ENCODE assay signal across 8 mouse cellular contexts in the genomic region with DNA sequence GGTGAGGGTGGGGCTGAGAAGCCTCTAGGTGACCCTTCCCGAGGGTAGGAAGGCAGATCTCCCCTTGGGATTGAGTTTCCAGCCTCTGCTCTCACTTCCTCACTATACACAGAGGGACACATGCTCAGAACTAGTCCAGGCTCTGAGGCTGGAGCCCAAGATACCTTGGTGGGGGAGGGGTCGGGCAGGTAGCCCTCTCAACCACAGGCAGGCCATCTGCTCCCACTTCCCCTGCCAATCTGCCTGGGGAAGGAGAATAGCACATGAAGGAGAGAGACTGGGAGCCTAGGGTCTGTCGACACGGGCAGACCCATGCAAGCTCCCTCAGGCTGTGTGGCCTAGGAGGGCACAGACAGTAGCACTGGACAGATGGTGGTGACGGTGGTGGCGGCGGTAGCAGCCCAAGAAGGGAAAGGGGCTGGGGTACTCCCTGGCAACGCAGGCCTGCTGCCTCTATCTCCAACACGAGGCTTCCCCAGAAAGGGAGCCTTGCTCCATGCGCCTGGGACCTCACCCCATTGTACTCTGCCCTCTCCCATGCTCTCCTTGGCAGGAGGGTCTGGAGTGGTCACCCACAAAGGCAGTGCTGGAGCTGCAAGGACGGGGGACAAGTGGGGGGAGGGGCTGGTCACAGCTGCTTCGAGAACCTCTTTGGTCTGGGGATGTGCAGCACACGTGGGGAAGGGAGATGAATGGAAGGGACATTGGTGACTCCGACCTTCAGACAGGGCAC. TPM values are rescaled to one million over a fixed set of nuclear protein-coding genes. Genes with fewer than 3 reads are reported as not detected.
A peak's percentile ranks its signal among the peaks of the same experiment; 100 is the strongest.
DNase-seq lines count a peak whose midpoint lies in the region; ATAC-seq and TF ChIP-seq lines count a peak whose summit lies in the region.

No protein-coding gene starts in this region.

- H3K27me3 ChIP-seq in lung, embryonic 14.5 days (ENCODE audit: insufficient read depth, low read length): peaks cover 53% of the 10 kb centered on the region
- peaks cover 60% of the 10 kb centered on the region for H3K27me3 ChIP-seq in neural tube, embryonic 13.5 days

- peaks cover 7% of the 10 kb centered on the region for H3K4me1 ChIP-seq in lung, embryonic 14.5 days (ENCODE audit: insufficient read depth)
- H3K4me1 ChIP-seq in cortical plate, adult 2 months (ENCODE audit: control insufficient read depth, insufficient read depth, low read length): peaks cover 3% of the 10 kb centered on the region; the same call in 1 of the 2 replicates
- H3K4me1 ChIP-seq in neural tube, embryonic 13.5 days (replicated peaks): peaks cover 28% of the 10 kb centered on the region

- no peak for DNase-seq in lung, embryonic 14.5 days
- DNase-seq in lung, postnatal 25 days (ENCODE audit: low spot score): no peak
- DNase-seq in induced T-regulatory cell, adult 2 months (ENCODE audit: low read depth): peak; percentile 13
- DNase-seq in ovary, postnatal 36 days (ENCODE audit: low spot score): no peak
- no peak for DNase-seq in right cerebral cortex, adult 18-20 months
- DNase-seq in ovary, postnatal 14 days (ENCODE audit: low spot score): no peak

- peak; percentile 12 for ATAC-seq in lung, embryonic 14.5 days (ENCODE audit: insufficient read depth)
- ATAC-seq in neural tube, embryonic 13.5 days (ENCODE audit: low read depth): no peak

- TF ChIP-seq CTCF in lung, embryonic 14.5 days (IDR thresholded peaks at IDR 0.05; ENCODE audit: low read depth): no peak
- TF ChIP-seq CTCF in cortical plate, adult 2 months (IDR thresholded peaks at IDR 0.05; ENCODE audit: extremely low read depth, insufficient read depth, low read length): no peak

- no peaks in the 10 kb centered on the region for H3K9me3 ChIP-seq in lung, embryonic 14.5 days (ENCODE audit: low read depth, low read length)
- no peaks in the 10 kb centered on the region for H3K9me3 ChIP-seq in neural tube, embryonic 13.5 days

- no peak for TF ChIP-seq POLR2A in cortical plate, adult 2 months (IDR thresholded peaks at IDR 0.05; ENCODE audit: extremely low read depth, insufficient read depth, low read length)

- H3K27ac ChIP-seq in lung, embryonic 14.5 days (ENCODE audit: low read depth): no peak overlapping the region
- peak overlapping the region; percentile 79; the same call in 1 of the 2 replicates for H3K27ac ChIP-seq in cortical plate, adult 2 months (ENCODE audit: insufficient read depth, low read length)
- H3K27ac ChIP-seq in neural tube, embryonic 13.5 days (replicated peaks): no peak overlapping the region

- WGBS in lung, embryonic 14.5 days: 26% methylated on average over 14 of the region's 14 CpGs
- 11% methylated on average over 14 of the region's 14 CpGs for WGBS in neural tube, embryonic 13.5 days

- H3K36me3 ChIP-seq in lung, embryonic 14.5 days (ENCODE audit: insufficient read depth): no peaks in the 10 kb centered on the region
- H3K36me3 ChIP-seq in neural tube, embryonic 13.5 days: peaks cover 20% of the 10 kb centered on the region

- H3K4me3 ChIP-seq in lung, embryonic 14.5 days (ENCODE audit: low read depth, low read length): peak overlapping the region; percentile 37
- H3K4me3 ChIP-seq in cortical plate, adult 2 months (ENCODE audit: insufficient read depth, low read length): no peak overlapping the region
- H3K4me3 ChIP-seq in neural tube, embryonic 13.5 days: peak overlapping the region; percentile 31

- peak overlapping the region; percentile 83 for H3K4me2 ChIP-seq in lung, embryonic 14.5 days
- peak overlapping the region; percentile 58 for H3K4me2 ChIP-seq in neural tube, embryonic 13.5 days

- no peak overlapping the region for H3K9ac ChIP-seq in lung, embryonic 14.5 days
- H3K9ac ChIP-seq in neural tube, embryonic 13.5 days: peak overlapping the region; percentile 66; the same call in 1 of the 2 replicates

RNA-seq across cellular contexts. Expression of gene Ubox5, which starts 4.3 kb away (rescaled TPM):
- polyA plus RNA-seq in lung, embryonic 14.5 days (2014; fragmentation: Nextera tagmentation; extraction: Ambion mirVana): 12.4 and 12.6 TPM in 2 replicates
- 11.0 and 11.3 TPM in 2 replicates for polyA plus RNA-seq in cortical plate, adult 2 months (2012; rRNA removed)
- 10.8 and 12.4 TPM in 2 replicates for polyA plus RNA-seq in neural tube, embryonic 13.5 days (2015; fragmentation: Nextera tagmentation; extraction: Ambion mirVana)

RNA-seq across cellular contexts. Expression of gene Fastkd5, which starts 4.3 kb away (rescaled TPM):
- polyA plus RNA-seq in lung, embryonic 14.5 days (2014; fragmentation: Nextera tagmentation; extraction: Ambion mirVana): 18.3 and 18.6 TPM in 2 replicates
- 3.7 and 4.8 TPM in 2 replicates for polyA plus RNA-seq in cortical plate, adult 2 months (2012; rRNA removed)
- polyA plus RNA-seq in neural tube, embryonic 13.5 days (2015; fragmentation: Nextera tagmentation; extraction: Ambion mirVana): 13.1 and 13.8 TPM in 2 replicates

RNA-seq across cellular contexts. Expression of gene Lzts3, which starts 8.4 kb away (rescaled TPM):
- 1.0 TPM in 2 replicates for polyA plus RNA-seq in lung, embryonic 14.5 days (2014; fragmentation: Nextera tagmentation; extraction: Ambion mirVana)
- 200 and 201 TPM in 2 replicates for polyA plus RNA-seq in cortical plate, adult 2 months (2012; rRNA removed)
- 10.5 and 10.7 TPM in 2 replicates for polyA plus RNA-seq in neural tube, embryonic 13.5 days (2015; fragmentation: Nextera tagmentation; extraction: Ambion mirVana)

RNA-seq across cellular contexts. Expression of gene Ddrgk1, which starts 30.3 kb away (rescaled TPM):
- 52.0 and 55.6 TPM in 2 replicates for polyA plus RNA-seq in lung, embryonic 14.5 days (2014; fragmentation: Nextera tagmentation; extraction: Ambion mirVana)
- polyA plus RNA-seq in cortical plate, adult 2 months (2012; rRNA removed): 102 and 109 TPM in 2 replicates
- 64.6 and 72.3 TPM in 2 replicates for polyA plus RNA-seq in neural tube, embryonic 13.5 days (2015; fragmentation: Nextera tagmentation; extraction: Ambion mirVana)

RNA-seq across cellular contexts. Expression of gene Itpa, which starts 33.2 kb away (rescaled TPM):
- 108 and 111 TPM in 2 replicates for polyA plus RNA-seq in lung, embryonic 14.5 days (2014; fragmentation: Nextera tagmentation; extraction: Ambion mirVana)
- 64.5 TPM in 2 replicates for polyA plus RNA-seq in cortical plate, adult 2 months (2012; rRNA removed)
- polyA plus RNA-seq in neural tube, embryonic 13.5 days (2015; fragmentation: Nextera tagmentation; extraction: Ambion mirVana): 121 and 134 TPM in 2 replicates

Comparison
In these comparisons a context has a peak if more than half of its experiments do, and no peak if none do; other contexts are left out.
1. RNA of gene Lzts3, which starts 8.4 kb away (polyA plus RNA-seq): 200 to 201 TPM in cortical plate, adult 2 months; 10.5 to 10.7 TPM in neural tube, embryonic 13.5 days and 1.0 TPM in lung, embryonic 14.5 days; every median in the first group is over 10 times any median in the second.